ENCODE assay signal across 9 mouse cellular contexts in the genomic region with DNA sequence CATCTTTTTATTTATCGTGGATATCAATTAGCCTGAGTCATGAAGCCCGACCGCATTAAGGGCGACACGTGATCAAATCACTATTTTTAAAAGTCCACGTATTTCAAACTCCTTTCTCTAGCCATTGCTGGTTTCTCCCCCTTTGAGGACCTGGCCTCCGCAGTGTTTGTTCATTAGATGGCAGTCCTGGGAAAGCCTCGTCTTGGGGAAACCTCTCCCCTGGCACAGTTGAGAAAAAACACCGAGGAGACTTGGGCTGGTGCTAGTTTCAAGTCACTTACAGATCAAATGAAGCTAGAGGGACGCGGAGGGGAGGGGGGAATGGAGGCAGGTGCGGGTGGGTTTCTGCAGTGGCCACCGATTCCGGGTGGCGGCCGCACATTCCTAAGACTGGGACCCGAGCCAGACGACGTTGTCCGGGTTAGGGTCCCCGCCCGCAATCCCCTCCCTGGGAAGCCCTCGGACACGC. TPM values are rescaled to one million over a fixed set of nuclear protein-coding genes. Genes with fewer than 3 reads are reported as not detected.
DNase-seq lines count a peak whose midpoint lies in the region; ATAC-seq and TF ChIP-seq lines count a peak whose summit lies in the region.
"Had no signal": no experiment of that assay in that cellular context is flagged by ENCODE, and none has a peak within 500 bp of the region (broad histone marks: within the 10 kb centered on the region; RNA-seq: fewer than 3 reads in every experiment).

No protein-coding gene starts in this region.

- no peak for TF ChIP-seq CTCF in CH12.LX (conservative IDR thresholded peaks at IDR 0.05 in 1 of 2, IDR thresholded peaks at IDR 0.05 in 1 of 2; ENCODE audit: low read depth in 2 of 2, low read length in 2 of 2)

- dilution Hi-C loops in CH12.LX (cut with MboI; ENCODE audit: extremely low pct_ligation_motif_present, extremely low pct_unique_long_range_greater_than_20kb, low sequenced_read_pairs): no loop called here

- DNase-seq in heart, postnatal 4 days: no peak
- DNase-seq in CH12.LX (ENCODE audit: extremely low read depth): no peak
- DNase-seq in forebrain, embryonic 11.5 days (ENCODE audit: low spot score): no peak
- DNase-seq in adrenal gland, adult 18-20 months (ENCODE audit: low spot score in 2 of 2): no peak

- in situ Hi-C loops in CH12.LX (cut with MboI; ENCODE audit: low pct_ligation_motif_present, low pct_unique_long_range_greater_than_20kb, low sequenced_read_pairs): no loop called here

- peak overlapping the region; percentile 100 for H3K27ac ChIP-seq in heart, embryonic 12.5 days (ENCODE audit: poor library complexity, severe bottlenecking)
- H3K27ac ChIP-seq in CH12.LX (ENCODE audit: insufficient read depth, low read depth): no peak overlapping the region
- peak overlapping the region; percentile 99 for H3K27ac ChIP-seq in forebrain, embryonic 11.5 days (ENCODE audit: low read depth, low read length)
- peak overlapping the region; percentile 95 for H3K27ac ChIP-seq in liver, embryonic 12.5 days

- peak overlapping the region; percentile 94 for H3K4me3 ChIP-seq in heart, embryonic 12.5 days
- no peak overlapping the region for H3K4me3 ChIP-seq in CH12.LX (replicated peaks in 1 of 3; ENCODE audit: low read depth in 2 of 3, low read length in 2 of 3, poor library complexity in 1 of 3)
- peak overlapping the region; percentile 62 for H3K4me3 ChIP-seq in forebrain, embryonic 11.5 days (ENCODE audit: low read depth, low read length)
- peak overlapping the region; percentile 95 for H3K4me3 ChIP-seq in liver, embryonic 12.5 days

- H3K4me1 ChIP-seq in heart, embryonic 12.5 days (replicated peaks): peaks cover 13% of the 10 kb centered on the region
- peaks cover 0 to 3% of the 10 kb centered on the region in 2 experiments; a peak in 1 of 4 replicates for H3K4me1 ChIP-seq in CH12.LX (ENCODE audit: control insufficient read depth in 1 of 2, insufficient read depth in 2 of 2)
- H3K4me1 ChIP-seq in forebrain, embryonic 11.5 days (replicated peaks; ENCODE audit: control insufficient read depth, insufficient read depth, low read length): peaks cover 5% of the 10 kb centered on the region; the same call in 1 of the 2 replicates
- H3K4me1 ChIP-seq in liver, embryonic 12.5 days: peaks cover 41% of the 10 kb centered on the region

- peak overlapping the region; percentile 98 for H3K9ac ChIP-seq in heart, embryonic 12.5 days
- no peak overlapping the region for H3K9ac ChIP-seq in CH12.LX (ENCODE audit: insufficient read depth, low read depth)
- peak overlapping the region; percentile 96 for H3K9ac ChIP-seq in forebrain, embryonic 11.5 days (ENCODE audit: low read length)
- H3K9ac ChIP-seq in liver, embryonic 12.5 days: peak overlapping the region; percentile 95

- no peak for TF ChIP-seq EP300 in CH12.LX (IDR thresholded peaks at IDR 0.05; ENCODE audit: low read length)

- no peaks in the 10 kb centered on the region for H3K79me2 ChIP-seq in CH12.LX (replicated peaks; ENCODE audit: control insufficient read depth, extremely low read depth, insufficient read depth, poor library complexity, severe bottlenecking)

- H3K4me2 ChIP-seq in heart, embryonic 12.5 days: peak overlapping the region; percentile 93
- 0 out of 2 replicates have a peak overlapping the region, but pooled peaks have one; percentile 93 for H3K4me2 ChIP-seq in CH12.LX (ENCODE audit: insufficient read depth, low read depth, poor library complexity, severe bottlenecking)
- peak overlapping the region; percentile 98 for H3K4me2 ChIP-seq in forebrain, embryonic 11.5 days (ENCODE audit: low read depth, low read length, severe bottlenecking)
- H3K4me2 ChIP-seq in liver, embryonic 12.5 days: peak overlapping the region; percentile 94

- H3K9me3 ChIP-seq in heart, embryonic 12.5 days (replicated peaks): no peaks in the 10 kb centered on the region
- peaks cover 7% of the 10 kb centered on the region for H3K9me3 ChIP-seq in CH12.LX (replicated peaks; ENCODE audit: low read length)
- no peaks in the 10 kb centered on the region for H3K9me3 ChIP-seq in forebrain, embryonic 11.5 days (ENCODE audit: control insufficient read depth, low read length)
- H3K9me3 ChIP-seq in liver, embryonic 12.5 days (replicated peaks): no peaks in the 10 kb centered on the region

- H3K27me3 ChIP-seq in heart, embryonic 12.5 days (replicated peaks): no peaks in the 10 kb centered on the region
- peaks cover 90% of the 10 kb centered on the region for H3K27me3 ChIP-seq in CH12.LX (replicated peaks)
- H3K27me3 ChIP-seq in forebrain, embryonic 11.5 days (ENCODE audit: control insufficient read depth, insufficient read depth, low read length): no peaks in the 10 kb centered on the region
- peaks cover 9% of the 10 kb centered on the region; the same call in 1 of the 2 replicates for H3K27me3 ChIP-seq in liver, embryonic 12.5 days (replicated peaks)

- ATAC-seq in heart, embryonic 12.5 days (ENCODE audit: insufficient number of reproducible peaks, low FRiP score): no peak
- ATAC-seq in forebrain, embryonic 11.5 days (replicated peaks; ENCODE audit: low FRiP score): no peak
- ATAC-seq in liver, embryonic 12.5 days: no peak
- ATAC-seq in activated CD4-positive, CD25-positive, alpha-beta regulatory T cell, adult 4 months: no peak
- no peak for ATAC-seq in megakaryocyte-erythroid progenitor cell, adult 5-6 weeks (replicated peaks; ENCODE audit: low FRiP score, low TSS enrichment, poor library complexity, severe bottlenecking)

- H3K36me3 ChIP-seq in heart, embryonic 12.5 days: no peaks in the 10 kb centered on the region
- no peaks in the 10 kb centered on the region for H3K36me3 ChIP-seq in CH12.LX (replicated peaks in 1 of 2; ENCODE audit: control insufficient read depth in 1 of 2, insufficient read depth in 1 of 2, low read length in 1 of 2)
- no peaks in the 10 kb centered on the region for H3K36me3 ChIP-seq in forebrain, embryonic 11.5 days (ENCODE audit: control insufficient read depth, insufficient read depth, low read length)
- H3K36me3 ChIP-seq in liver, embryonic 12.5 days: no peaks in the 10 kb centered on the region
- H3K36me3 ChIP-seq: G1E had no signal

- under 1% methylated on average over 22 of the region's 24 CpGs for WGBS in heart, embryonic 12.5 days
- under 1% methylated on average over 24 of the region's 24 CpGs for WGBS in forebrain, embryonic 11.5 days
- under 1% methylated on average over 24 of the region's 24 CpGs for WGBS in liver, embryonic 12.5 days (ENCODE audit: insufficient replicate concordance)

- TF ChIP-seq POLR2A in CH12.LX (IDR thresholded peaks at IDR 0.05; ENCODE audit: low read depth, low read length): no peak

- no peak for TF ChIP-seq RAD21 in CH12.LX (IDR thresholded peaks at IDR 0.05; ENCODE audit: low read depth, low read length)

TF ChIP-seq in CH12.LX, 34 proteins besides CTCF, POLR2A, EP300 and RAD21:
- TF ChIP-seq KAT2A (IDR thresholded peaks at IDR 0.05; ENCODE audit: insufficient replicate concordance, low read length) (no peak), GABPA (IDR thresholded peaks at IDR 0.05; ENCODE audit: insufficient replicate concordance, low read depth, low read length) (no peak), E2F4 (IDR thresholded peaks at IDR 0.05; ENCODE audit: insufficient replicate concordance, low read depth, low read length) (no peak), CHD1 (IDR thresholded peaks at IDR 0.05; ENCODE audit: low read depth, low read length) (no peak), NRF1 (IDR thresholded peaks at IDR 0.05; ENCODE audit: low read depth, low read length) (no peak), ELF1 (IDR thresholded peaks at IDR 0.05; ENCODE audit: low read depth, low read length) (no peak), ZC3H11A (IDR thresholded peaks at IDR 0.05; ENCODE audit: low read depth, low read length) (no peak), BHLHE40 (IDR thresholded peaks at IDR 0.05; ENCODE audit: low read depth, low read length) (no peak), POLR2AphosphoS2 (IDR thresholded peaks at IDR 0.05; ENCODE audit: low read depth, low read length) (no peak), TCF12 (IDR thresholded peaks at IDR 0.05; ENCODE audit: low read depth, low read length) (no peak), PAX5 (IDR thresholded peaks at IDR 0.05; ENCODE audit: low read length) (no peak), MEF2A (IDR thresholded peaks at IDR 0.05; ENCODE audit: borderline replicate concordance, low read depth, low read length) (no peak), ZKSCAN1 (IDR thresholded peaks at IDR 0.05; ENCODE audit: borderline replicate concordance, low read depth, low read length) (no peak), UBTF (IDR thresholded peaks at IDR 0.05; ENCODE audit: low read depth, low read length) (no peak), TBP (conservative IDR thresholded peaks at IDR 0.05; ENCODE audit: low read depth, low read length) (no peak), JUND (conservative IDR thresholded peaks at IDR 0.05; ENCODE audit: low read depth, low read length) (no peak), MAFK (IDR thresholded peaks at IDR 0.05; ENCODE audit: insufficient replicate concordance, low read length) (no peak), ETS1 (conservative IDR thresholded peaks at IDR 0.05; ENCODE audit: low read depth, low read length) (no peak), HCFC1 (IDR thresholded peaks at IDR 0.05; ENCODE audit: low read depth, low read length) (no peak), ZNF384 (IDR thresholded peaks at IDR 0.05; ENCODE audit: low read depth, low read length) (no peak)

RNA-seq across cellular contexts. Expression of gene Igf1r, which starts 2.2 kb away (rescaled TPM):
- polyA plus RNA-seq in heart, embryonic 12.5 days (2016; fragmentation: Nextera tagmentation; extraction: Ambion mirVana): 25.6 and 27.5 TPM in 2 replicates
- 10 to 100 TPM; 53.5 to 58.5 TPM for total RNA-seq in heart, postnatal 4 days (2021)
- total RNA-seq in CH12.LX (2012; rRNA removed) (0.80 and 1.6 TPM in 2 replicates), CH12.LX (2014; rRNA removed) (0.19 and 0.47 TPM in 2 replicates)
- polyA plus RNA-seq in CH12.LX (2012; ENCODE audit: insufficient read length, low read depth): 0.29 and 0.63 TPM in 2 replicates
- polyA plus RNA-seq in forebrain, embryonic 11.5 days (2014; fragmentation: Nextera tagmentation; extraction: Ambion mirVana): 17.7 and 18.3 TPM in 2 replicates
- 8.5 and 9.6 TPM in 2 replicates for polyA plus RNA-seq in liver, embryonic 12.5 days (2016; fragmentation: Nextera tagmentation; extraction: Ambion mirVana)
- 10 to 100 TPM; 11.3 to 19.2 TPM for polyA plus RNA-seq in activated CD4-positive, CD25-positive, alpha-beta regulatory T cell, adult 4 months (2017; shearing (Covaris generic))
- 100 to 1,000 TPM in 1 of 2 experiments, 10 to 100 TPM in 1; 56.6 to 128 TPM for total RNA-seq in adrenal gland, adult 18-20 months (2021)
- 40.8 and 53.2 TPM in 2 replicates for total RNA-seq in megakaryocyte-erythroid progenitor cell, adult 5-6 weeks (2014; fragmentation: Nextera tagmentation)
- total RNA-seq in megakaryocyte-erythroid progenitor cell, adult 5-6 weeks (2017): 21.4 and 27.0 TPM in 2 replicates

Comparison
In these comparisons a context has a peak if more than half of its experiments do, and no peak if none do; other contexts are left out.
1. H3K4me3 ChIP-seq: peak in heart, embryonic 12.5 days (single experiment), forebrain, embryonic 11.5 days (single experiment) and liver, embryonic 12.5 days (single experiment); none in CH12.LX (0 of 3).
2. Peak in every context shown above with its lines, with median percentiles within 50 percentile points of each other: H3K4me2 ChIP-seq.